Mouse (Mus musculus) bone marrow macrophage, adult 2 months (primary cell): ENCODE data around the gene Nipal3.

Source experiments
- CTCF ChIP-seq: IDR thresholded peaks from 2 replicates; pipeline ENCODE4 v1.5.1; 2012; ENCODE audit warnings: low read depth, mild to moderate bottlenecking, low read length, moderate library complexity
- POLR2A ChIP-seq: IDR thresholded peaks from 2 replicates; pipeline ENCODE4 v1.6.1; 2012; ENCODE audit warnings: mild to moderate bottlenecking, low read depth, low read length, borderline replicate concordance

DNA sequence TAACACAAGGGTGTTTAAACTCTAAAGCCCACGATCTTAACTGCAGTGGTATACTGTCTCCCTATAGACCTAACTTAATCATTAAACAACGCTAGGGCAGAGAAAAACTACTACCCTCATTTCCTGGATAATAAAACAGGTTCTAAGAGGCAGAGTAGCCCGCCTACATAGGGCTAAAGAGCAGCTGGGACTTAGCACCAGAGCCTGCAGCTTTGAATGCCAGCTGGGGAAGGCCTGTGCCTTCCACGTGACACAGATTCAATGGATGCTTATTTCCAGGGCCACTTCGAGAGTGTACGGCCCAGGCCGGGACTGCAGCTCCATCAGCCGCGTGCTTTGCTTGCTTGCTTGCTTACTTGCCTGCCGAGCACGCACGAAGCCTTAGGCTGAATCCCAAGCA is 41.3 kb downstream of the Nipal3 start:
- no peak for TF ChIP-seq CTCF
- TF ChIP-seq POLR2A, result no peak
